Mouse (Mus musculus) MEL (cell line): ENCODE measurements around the gene Gm43552. TPM values are rescaled to one million over a fixed set of nuclear protein-coding genes. Genes with fewer than 3 reads are reported as not detected.
A peak's percentile ranks its signal among the peaks of the same experiment; 100 is the strongest.

Experiments
- DNase-seq: peaks from one replicate; pipeline ENCODE4 v3.0.0; 2011; ENCODE audit warnings: low read depth, low spot score
- H3K27ac ChIP-seq: 2 replicates; pipeline ENCODE4 v1.5.1; 2012; ENCODE audit warnings: low read depth, mild to moderate bottlenecking, control low read depth, low read length, moderate library complexity; ENCODE audit not compliant: control insufficient read depth
- H3K27me3 ChIP-seq, 2 experiments: fragments of 150-350 bp in 1 of 2; sonication (generic) in 1 of 2; 2 replicates each; pipeline ENCODE4 v1.6.1; 2012; ENCODE audit warnings: low read length in 2 of 2, mild to moderate bottlenecking in 2 of 2, improper control_type of control experiment in 1 of 2, moderate library complexity in 1 of 2; ENCODE audit not compliant: insufficient read depth in 2 of 2, control insufficient read depth in 1 of 2
- H3K36me3 ChIP-seq, 2 experiments: 2 replicates each; pipeline ENCODE4 v1.6.1; 2012 to 2014; ENCODE audit warnings: low read length in 2 of 2, improper control_type of control experiment in 1 of 2, inconsistent platforms in 1 of 2, mild to moderate bottlenecking in 1 of 2; ENCODE audit not compliant: insufficient read depth in 2 of 2, control insufficient read depth in 1 of 2
- H3K4me1 ChIP-seq, 2 experiments: fragments of 150-350 bp in 1 of 2; sonication (generic) in 1 of 2; 2 replicates each; pipeline ENCODE4 v1.6.1; 2012; ENCODE audit warnings: low read length in 2 of 2, improper control_type of control experiment in 1 of 2, mild to moderate bottlenecking in 1 of 2; ENCODE audit not compliant: insufficient read depth in 2 of 2, control insufficient read depth in 1 of 2
- H3K4me3 ChIP-seq, 2 experiments: fragments of 150-350 bp in 1 of 2; sonication (generic) in 1 of 2; 2 replicates each; pipeline ENCODE4 v1.5.1; 2012; ENCODE audit warnings: low read depth in 2 of 2, low read length in 2 of 2, mild to moderate bottlenecking in 2 of 2, moderate library complexity in 2 of 2, control low read depth in 1 of 2, improper control_type of control experiment in 1 of 2; ENCODE audit not compliant: control insufficient read depth in 1 of 2, insufficient read depth in 1 of 2
- H3K79me2 ChIP-seq: 2 replicates; pipeline ENCODE4 v1.6.1; 2012; ENCODE audit warnings: mild to moderate bottlenecking, low read length, moderate library complexity; ENCODE audit not compliant: control insufficient read depth, poor library complexity, insufficient read depth
- H3K9ac ChIP-seq: 2 replicates; pipeline ENCODE4 v1.6.1; 2012; ENCODE audit warnings: low read depth, mild to moderate bottlenecking, control low read depth, low read length, moderate library complexity; ENCODE audit not compliant: control insufficient read depth, poor library complexity, severe bottlenecking
- H3K9me3 ChIP-seq: fragments of 150-350 bp; sonication (generic); replicated peaks from 2 replicates; pipeline ENCODE4 v1.6.1; 2012; ENCODE audit warnings: mild to moderate bottlenecking, low read length, improper control_type of control experiment, moderate library complexity; ENCODE audit not compliant: insufficient read depth
- CHD2 ChIP-seq: IDR thresholded peaks from 2 replicates; pipeline ENCODE4 v1.6.1; 2011; ENCODE audit warnings: low read length, improper control_type of control experiment
- CTCF ChIP-seq, 3 experiments: IDR thresholded peaks in 2 of 3; conservative IDR thresholded peaks in 1 of 3; 2 replicates each; pipeline ENCODE4 v1.5.1; 2011 to 2012; ENCODE audit warnings: low read length in 3 of 3, low read depth in 2 of 3, mild to moderate bottlenecking in 2 of 3, improper control_type of control experiment in 1 of 3, inconsistent platforms in 1 of 3, mixed read lengths in 1 of 3, moderate library complexity in 1 of 3; ENCODE audit not compliant: control insufficient read depth in 1 of 3, insufficient read depth in 1 of 3, poor library complexity in 1 of 3, severe bottlenecking in 1 of 3
- E2F4 ChIP-seq: IDR thresholded peaks from 2 replicates; pipeline ENCODE4 v1.6.1; 2011; ENCODE audit warnings: low read depth, low read length, improper control_type of control experiment, borderline replicate concordance
- ELF1 ChIP-seq: IDR thresholded peaks from 2 replicates; pipeline ENCODE4 v1.6.1; 2014; ENCODE audit warnings: low read depth, mild to moderate bottlenecking, inconsistent platforms, low read length, improper control_type of control experiment, moderate library complexity
- ETS1 ChIP-seq: IDR thresholded peaks from 2 replicates; pipeline ENCODE4 v1.6.1; 2012; ENCODE audit warnings: low read depth, mild to moderate bottlenecking, inconsistent platforms, low read length, improper control_type of control experiment, moderate library complexity
- HCFC1 ChIP-seq: IDR thresholded peaks from 2 replicates; pipeline ENCODE4 v1.6.1; 2012; ENCODE audit warnings: low read depth, mild to moderate bottlenecking, inconsistent platforms, low read length, improper control_type of control experiment, moderate library complexity
- KAT2A ChIP-seq: conservative IDR thresholded peaks from 2 replicates; pipeline ENCODE4 v1.6.1; 2012; ENCODE audit warnings: low read depth, low read length, improper control_type of control experiment, inconsistent platforms
- MAX ChIP-seq: IDR thresholded peaks from 2 replicates; pipeline ENCODE4 v1.6.1; 2011; ENCODE audit warnings: low read length, improper control_type of control experiment
- MAZ ChIP-seq: IDR thresholded peaks from 2 replicates; pipeline ENCODE4 v1.6.1; 2012; ENCODE audit warnings: low read depth, mild to moderate bottlenecking, inconsistent platforms, low read length, improper control_type of control experiment
- MEF2A ChIP-seq: IDR thresholded peaks from 2 replicates; pipeline ENCODE4 v1.6.1; 2014; ENCODE audit warnings: low read depth, mild to moderate bottlenecking, inconsistent platforms, low read length, improper control_type of control experiment; ENCODE audit not compliant: poor library complexity, insufficient replicate concordance, severe bottlenecking; ENCODE audit errors: extremely low read depth
- MXI1 ChIP-seq: IDR thresholded peaks from 2 replicates; pipeline ENCODE4 v1.6.1; 2011; ENCODE audit warnings: mild to moderate bottlenecking, low read depth, low read length, improper control_type of control experiment
- MYC ChIP-seq: IDR thresholded peaks from 2 replicates; pipeline ENCODE4 v1.6.1; 2011; ENCODE audit warnings: low read depth, mild to moderate bottlenecking, low read length, improper control_type of control experiment, moderate library complexity
- NELFE ChIP-seq: IDR thresholded peaks from 2 replicates; pipeline ENCODE4 v1.6.1; 2011; ENCODE audit warnings: low read depth, low read length, improper control_type of control experiment
- NRF1 ChIP-seq: IDR thresholded peaks from 2 replicates; pipeline ENCODE4 v1.6.1; 2014; ENCODE audit warnings: low read depth, mild to moderate bottlenecking, inconsistent platforms, low read length, improper control_type of control experiment, moderate library complexity; ENCODE audit not compliant: poor library complexity, insufficient read depth, severe bottlenecking
- POLR2A ChIP-seq, 2 experiments: IDR thresholded peaks; 2 replicates each; pipeline ENCODE4 v1.6.1; 2011 to 2012; ENCODE audit warnings: low read length in 2 of 2, mild to moderate bottlenecking in 2 of 2, control low read depth in 1 of 2, improper control_type of control experiment in 1 of 2, low read depth in 1 of 2, moderate library complexity in 1 of 2; ENCODE audit not compliant: control insufficient read depth in 1 of 2, insufficient read depth in 1 of 2, poor library complexity in 1 of 2
- POLR2AphosphoS2 ChIP-seq: IDR thresholded peaks from 2 replicates; pipeline ENCODE4 v1.6.1; 2011; ENCODE audit warnings: low read length, improper control_type of control experiment
- RAD21 ChIP-seq: IDR thresholded peaks from 2 replicates; pipeline ENCODE4 v1.6.1; 2011; ENCODE audit warnings: mild to moderate bottlenecking, low read depth, low read length, improper control_type of control experiment
- RCOR1 ChIP-seq: IDR thresholded peaks from 2 replicates; pipeline ENCODE4 v1.6.1; 2012; ENCODE audit warnings: low read depth, mild to moderate bottlenecking, inconsistent platforms, low read length, improper control_type of control experiment
- SIN3A ChIP-seq: IDR thresholded peaks from 2 replicates; pipeline ENCODE4 v1.6.1; 2012; ENCODE audit warnings: low read length, improper control_type of control experiment, inconsistent platforms
- TBP ChIP-seq: IDR thresholded peaks from 2 replicates; pipeline ENCODE4 v1.8.0; 2011; ENCODE audit warnings: low read depth, low read length, improper control_type of control experiment
- TCF12 ChIP-seq: IDR thresholded peaks from 2 replicates; pipeline ENCODE4 v1.6.1; 2014; ENCODE audit warnings: low read depth, mild to moderate bottlenecking, inconsistent platforms, low read length, improper control_type of control experiment, moderate library complexity
- UBTF ChIP-seq: IDR thresholded peaks from 2 replicates; pipeline ENCODE4 v1.6.1; 2012; ENCODE audit warnings: low read depth, mild to moderate bottlenecking, inconsistent platforms, low read length, improper control_type of control experiment, moderate library complexity, borderline replicate concordance; ENCODE audit not compliant: insufficient read depth
- USF1 ChIP-seq: IDR thresholded peaks from 2 replicates; pipeline ENCODE4 v1.6.1; 2014; ENCODE audit warnings: low read depth, mild to moderate bottlenecking, inconsistent platforms, low read length, improper control_type of control experiment, moderate library complexity
- USF2 ChIP-seq, 2 experiments: IDR thresholded peaks; 2 replicates each; pipeline ENCODE4 v1.6.1; 2011 to 2012; ENCODE audit warnings: improper control_type of control experiment in 2 of 2, low read length in 2 of 2, borderline replicate concordance in 1 of 2, inconsistent platforms in 1 of 2, low read depth in 1 of 2, mild to moderate bottlenecking in 1 of 2; ENCODE audit not compliant: insufficient read depth in 1 of 2
- ZC3H11A ChIP-seq: IDR thresholded peaks from 2 replicates; pipeline ENCODE4 v1.6.1; 2012; ENCODE audit warnings: low read depth, mild to moderate bottlenecking, inconsistent platforms, low read length, improper control_type of control experiment
- ZMIZ1 ChIP-seq: IDR thresholded peaks from 2 replicates; pipeline ENCODE4 v1.6.1; 2012; ENCODE audit warnings: low read depth, mild to moderate bottlenecking, inconsistent platforms, low read length, improper control_type of control experiment, moderate library complexity
- ZNF384 ChIP-seq: IDR thresholded peaks from 2 replicates; pipeline ENCODE4 v1.6.1; 2012; ENCODE audit warnings: low read depth, mild to moderate bottlenecking, inconsistent platforms, low read length, improper control_type of control experiment
- polyA plus RNA-seq, 2 experiments: library from polyadenylated mRNA; stranded (reverse) in 1 of 2; unstranded in 1 of 2; fragments of >175 nt in 1 of 2; fragments of >200 nt in 1 of 2; gene quantifications; 2 replicates each; pipeline versions ENCODE4 v1.2.1 to v1.2.4; 2012; ENCODE audit warnings: low replicate concordance in 2 of 2, low read depth in 1 of 2; ENCODE audit not compliant: insufficient read length in 2 of 2, insufficient read depth in 1 of 2, missing spikeins in 1 of 2
- total RNA-seq: library from RNA; depleted of rRNA; stranded (reverse); fragments of 300-350 nt; gene quantifications from 2 replicates; pipeline ENCODE4 v1.2.3, GENCODE M21; 2012

Gene Gm43552
- total and polyA plus RNA-seq, 3 experiments = 1.7 TPM; not detected in 2

DNA sequence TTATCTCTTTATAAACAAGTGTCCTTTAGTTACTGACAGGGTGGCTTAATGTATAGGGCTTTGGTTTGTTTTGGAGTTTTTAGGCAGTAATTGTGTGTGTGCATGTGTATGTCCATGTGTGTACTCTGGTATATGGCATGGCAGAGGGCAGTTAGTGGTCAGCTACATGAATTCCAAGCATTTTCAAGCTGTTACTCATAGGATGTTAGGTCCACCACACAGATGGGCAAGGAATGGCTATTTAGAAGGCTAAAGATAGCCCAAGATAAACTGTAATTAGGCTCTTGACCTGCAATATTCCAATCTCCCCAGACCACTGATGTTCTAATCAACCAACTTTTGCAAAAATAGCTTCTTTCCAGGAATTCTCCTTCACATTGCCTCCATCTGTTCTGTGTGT lies 54.6 kb downstream of the Gm43552 start:
- H3K36me3 ChIP-seq = peaks cover 0 to 3% of the 10 kb centered on the region in 2 experiments; a peak in 1 of 4 replicates
- H3K9ac ChIP-seq = no peak overlapping the region
- TF ChIP-seq RCOR1 (no peak), TCF12 (no peak), USF1 (no peak), MAZ (no peak), MYC (no peak), MEF2A (no peak), USF2 (IDR thresholded peaks at IDR 0.05; ENCODE audit: borderline replicate concordance in 1 of 2, insufficient read depth in 1 of 2, low read depth in 1 of 2, low read length in 2 of 2) (no peak), ZC3H11A (no peak), CTCF (IDR thresholded peaks at IDR 0.05 in 2 of 3, conservative IDR thresholded peaks at IDR 0.05 in 1 of 3; ENCODE audit: control insufficient read depth in 1 of 3, insufficient read depth in 1 of 3, low read depth in 2 of 3, low read length in 3 of 3, poor library complexity in 1 of 3, severe bottlenecking in 1 of 3) (no peak), CHD2 (no peak), RAD21 (no peak), E2F4 (no peak), ZMIZ1 (no peak), POLR2AphosphoS2 (no peak), POLR2A (IDR thresholded peaks at IDR 0.05; ENCODE audit: control insufficient read depth in 1 of 2, insufficient read depth in 1 of 2, low read depth in 1 of 2, low read length in 2 of 2, poor library complexity in 1 of 2) (no peak), UBTF (no peak), HCFC1 (no peak)
- no peak overlapping the region for H3K4me3 ChIP-seq
- H3K79me2 ChIP-seq = peaks cover 5% of the 10 kb centered on the region
- H3K27ac ChIP-seq = no peak overlapping the region
- no peaks in the 10 kb centered on the region for H3K9me3 ChIP-seq
- no peaks in the 10 kb centered on the region for H3K27me3 ChIP-seq
- peaks cover 0 to 3% of the 10 kb centered on the region in 2 experiments; a peak in 1 of 4 replicates for H3K4me1 ChIP-seq
- DNase-seq = no peak

DNA sequence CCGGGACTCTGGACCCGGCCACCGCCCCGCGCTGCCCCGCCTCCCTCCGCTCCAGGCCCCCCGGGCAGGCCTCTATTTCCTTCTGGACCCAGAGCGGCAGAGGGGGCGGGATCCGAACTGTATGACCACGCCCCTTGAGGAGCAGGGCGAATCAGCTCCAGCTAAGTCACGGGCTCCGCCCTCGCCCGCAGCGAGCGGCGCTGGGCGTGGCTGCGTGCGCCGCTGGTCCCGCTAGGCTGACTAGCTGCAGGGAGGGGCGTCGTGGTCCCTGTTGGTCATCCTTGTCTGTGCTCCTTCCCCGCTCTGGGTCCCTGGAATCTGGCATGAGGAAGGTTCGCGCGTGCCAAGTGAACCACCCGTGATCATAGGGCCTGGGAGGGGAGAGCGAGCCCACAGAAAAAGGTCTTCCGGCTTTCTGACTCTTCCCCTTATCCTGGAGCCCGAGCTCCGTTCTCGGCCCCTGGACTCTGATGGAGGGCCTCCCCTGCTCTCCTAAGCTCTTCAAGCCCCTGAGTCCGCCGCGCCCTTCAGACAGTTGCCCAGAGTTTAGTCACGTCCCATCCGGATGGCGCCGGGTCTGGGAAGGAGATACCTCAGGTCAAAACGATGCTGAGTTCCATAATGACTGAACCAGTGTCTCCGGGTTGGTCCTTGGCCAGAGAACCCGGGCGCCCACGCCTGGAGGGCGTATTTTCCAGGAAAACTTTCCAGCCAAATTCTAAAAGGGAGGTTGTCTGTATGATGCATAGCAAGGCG lies 56.6 kb downstream of the Gm43552 start, which contains the start of gene Ugdh:
Gene Ugdh, minus strand, starts transcription at position 144 of the 756 bp plus-strand sequence.
- H3K4me1 ChIP-seq = peaks cover 0 to 3% of the 10 kb centered on the region in 2 experiments; a peak in 1 of 4 replicates
- H3K9me3 ChIP-seq = no peaks in the 10 kb centered on the region
- H3K4me3 ChIP-seq = peak within 1 kb of the TSS; percentile 71 to 97
- no peaks in the 10 kb centered on the region for H3K27me3 ChIP-seq
- H3K36me3 ChIP-seq = peaks cover 0 to 3% of the 10 kb centered on the region in 2 experiments; a peak in 1 of 4 replicates
- TF ChIP-seq MXI1 (peak; percentile 58), KAT2A (no peak), NRF1 (peak; percentile 57), ZNF384 (no peak), ELF1 (peak; percentile 33; the same call in 1 of the 2 replicates), SIN3A (peak; percentile 78), RCOR1 (no peak), TBP (peak; percentile 33; the same call in 1 of the 2 replicates), HCFC1 (peak; percentile 74), ETS1 (0 out of 2 replicates have a peak, but pooled peaks have one; percentile 25), TCF12 (peak; percentile 48), MAZ (peak; percentile 38; the same call in 1 of the 2 replicates), E2F4 (no peak), NELFE (peak; percentile 89), POLR2AphosphoS2 (peak; percentile 80; the same call in 1 of the 2 replicates), USF2 (IDR thresholded peaks at IDR 0.05; ENCODE audit: borderline replicate concordance in 1 of 2, insufficient read depth in 1 of 2, low read depth in 1 of 2, low read length in 2 of 2) (no peak), POLR2A (IDR thresholded peaks at IDR 0.05; ENCODE audit: control insufficient read depth in 1 of 2, insufficient read depth in 1 of 2, low read depth in 1 of 2, low read length in 2 of 2, poor library complexity in 1 of 2) (peak; percentile 87 to 91), RAD21 (no peak), USF1 (peak; percentile 41; the same call in 1 of the 2 replicates), MAX (peak; percentile 46; the same call in 1 of the 2 replicates), ZMIZ1 (peak; percentile 86)
- DNase-seq = peak; percentile 97
- peak within 1 kb of the TSS; percentile 6; the same call in 1 of the 2 replicates for H3K27ac ChIP-seq
- H3K79me2 ChIP-seq = peaks cover 5% of the 10 kb centered on the region
- H3K9ac ChIP-seq = peak within 1 kb of the TSS; percentile 87
